Mouse (Mus musculus): ENCODE data around the gene Slco3a1. TPM values are rescaled to one million over a fixed set of nuclear protein-coding genes. Genes with fewer than 3 reads are reported as not detected.

Slco3a1 gene
- polyA plus RNA-seq, 2 experiments = 0.69 to 1.1 TPM

GRCm38 (mm10) chr7:74529183-74529757, 25.3 kb downstream of the Slco3a1 start:
- Histone ChIP-seq H3K4me2 (ENCODE audit: low read depth) (no peak overlapping the region), H3K4me1 (replicated peaks; ENCODE audit: control insufficient read depth in 2 of 2, insufficient read depth in 2 of 2, low read length in 1 of 2) (peaks cover 0 to 4% of the 10 kb centered on the region in 2 experiments; a peak in 2 of 4 replicates), H3K4me3 (ENCODE audit: insufficient read depth in 1 of 2, low read depth in 2 of 2, low read length in 2 of 2) (no peak overlapping the region), H3K9me3 (ENCODE audit: control insufficient read depth, low read length) (no peaks in the 10 kb centered on the region), H3K36me3 (replicated peaks; ENCODE audit: control insufficient read depth, insufficient read depth, low read depth) (no peaks in the 10 kb centered on the region), H3K27me3 (ENCODE audit: control insufficient read depth, insufficient read depth, low read length) (no peaks in the 10 kb centered on the region), H3K9ac (replicated peaks) (no peak overlapping the region), H3K27ac (no peak overlapping the region)
- TF ChIP-seq EP300 (IDR thresholded peaks at IDR 0.05; ENCODE audit: low read depth) = no peak
- DNase-seq (ENCODE audit: low read depth in 3 of 3, low spot score in 3 of 3) = no peak
- 25% methylated on average over 4 of the region's 4 CpGs for WGBS (ENCODE audit: insufficient replicate concordance)
- ATAC-seq (ENCODE audit: insufficient read depth) = no peak

GRCm38 (mm10) chr7:74528182-74528581, 26.4 kb downstream of the Slco3a1 start:
- Histone ChIP-seq H3K9ac (replicated peaks) (no peak overlapping the region), H3K4me1 (replicated peaks; ENCODE audit: control insufficient read depth in 2 of 2, insufficient read depth in 2 of 2, low read length in 1 of 2) (peaks cover 0 to 4% of the 10 kb centered on the region in 2 experiments; a peak in 2 of 4 replicates), H3K27me3 (ENCODE audit: control insufficient read depth, insufficient read depth, low read length) (no peaks in the 10 kb centered on the region), H3K9me3 (ENCODE audit: control insufficient read depth, low read length) (no peaks in the 10 kb centered on the region), H3K36me3 (replicated peaks; ENCODE audit: control insufficient read depth, insufficient read depth, low read depth) (no peaks in the 10 kb centered on the region), H3K4me2 (ENCODE audit: low read depth) (no peak overlapping the region), H3K27ac (no peak overlapping the region), H3K4me3 (ENCODE audit: insufficient read depth in 1 of 2, low read depth in 2 of 2, low read length in 2 of 2) (no peak overlapping the region)
- ATAC-seq (ENCODE audit: insufficient read depth) (no peak), DNase-seq (ENCODE audit: low read depth in 3 of 3, low spot score in 3 of 3) (no peak)
- WGBS (ENCODE audit: insufficient replicate concordance) = 66% methylated on average over 5 of the region's 5 CpGs
- TF ChIP-seq CTCF (IDR thresholded peaks at IDR 0.05; ENCODE audit: low read depth) (no peak), EP300 (IDR thresholded peaks at IDR 0.05; ENCODE audit: low read depth) (no peak)

GRCm38 (mm10) chr7:74527689-74528088, 26.9 kb downstream of the Slco3a1 start:
- H3K27me3 ChIP-seq (ENCODE audit: control insufficient read depth, insufficient read depth, low read length) = no peaks in the 10 kb centered on the region
- H3K36me3 ChIP-seq (replicated peaks; ENCODE audit: control insufficient read depth, insufficient read depth, low read depth) = no peaks in the 10 kb centered on the region
- H3K4me3 ChIP-seq (ENCODE audit: insufficient read depth in 1 of 2, low read depth in 2 of 2, low read length in 2 of 2) = no peak overlapping the region
- H3K4me1 ChIP-seq (replicated peaks; ENCODE audit: control insufficient read depth in 2 of 2, insufficient read depth in 2 of 2, low read length in 1 of 2) = peaks cover 0 to 4% of the 10 kb centered on the region in 2 experiments; a peak in 2 of 4 replicates
- ATAC-seq (ENCODE audit: insufficient read depth) (no peak), DNase-seq (ENCODE audit: low read depth in 3 of 3, low spot score in 3 of 3) (no peak)
- no peaks in the 10 kb centered on the region for H3K9me3 ChIP-seq (ENCODE audit: control insufficient read depth, low read length)
- H3K9ac ChIP-seq (replicated peaks) = no peak overlapping the region
- no peak overlapping the region for H3K4me2 ChIP-seq (ENCODE audit: low read depth)
- no peak overlapping the region for H3K27ac ChIP-seq
- 49% methylated on average over 6 of the region's 6 CpGs for WGBS (ENCODE audit: insufficient replicate concordance)
- TF ChIP-seq CTCF (IDR thresholded peaks at IDR 0.05; ENCODE audit: low read depth) = no peak
- no peak for TF ChIP-seq EP300 (IDR thresholded peaks at IDR 0.05; ENCODE audit: low read depth)

- no peaks in the 10 kb centered on the region for H3K36me3 ChIP-seq (replicated peaks; ENCODE audit: control insufficient read depth, insufficient read depth, low read depth)
- no peaks in the 10 kb centered on the region for H3K9me3 ChIP-seq (ENCODE audit: control insufficient read depth, low read length)
- no peaks in the 10 kb centered on the region for H3K27me3 ChIP-seq (ENCODE audit: control insufficient read depth, insufficient read depth, low read length)
- TF ChIP-seq EP300 (IDR thresholded peaks at IDR 0.05; ENCODE audit: low read depth) (no peak), CTCF (IDR thresholded peaks at IDR 0.05; ENCODE audit: low read depth) (no peak)
- ATAC-seq (ENCODE audit: insufficient read depth) = no peak
- no peak overlapping the region for H3K4me2 ChIP-seq (ENCODE audit: low read depth)
- DNase-seq (ENCODE audit: low read depth in 3 of 3, low spot score in 3 of 3) = no peak
- no peak overlapping the region for H3K27ac ChIP-seq
- H3K4me3 ChIP-seq (ENCODE audit: insufficient read depth in 1 of 2, low read depth in 2 of 2, low read length in 2 of 2) = no peak overlapping the region
- H3K4me1 ChIP-seq (replicated peaks; ENCODE audit: control insufficient read depth in 2 of 2, insufficient read depth in 2 of 2, low read length in 1 of 2) = peaks cover 0 to 4% of the 10 kb centered on the region in 2 experiments; a peak in 2 of 4 replicates
- WGBS (ENCODE audit: insufficient replicate concordance) = 20% methylated on average over 4 of the region's 4 CpGs
- H3K9ac ChIP-seq (replicated peaks) = no peak overlapping the region
These were observed 28.6 kb downstream of the Slco3a1 start for GRCm38 (mm10) chr7:74526030-74526429.

GRCm38 (mm10) chr7:74525586-74525985, 29.0 kb downstream of the Slco3a1 start:
- Histone ChIP-seq H3K9me3 (ENCODE audit: control insufficient read depth, low read length) (no peaks in the 10 kb centered on the region), H3K4me1 (replicated peaks; ENCODE audit: control insufficient read depth in 2 of 2, insufficient read depth in 2 of 2, low read length in 1 of 2) (peaks cover 0 to 4% of the 10 kb centered on the region in 2 experiments; a peak in 2 of 4 replicates), H3K27ac (no peak overlapping the region), H3K36me3 (replicated peaks; ENCODE audit: control insufficient read depth, insufficient read depth, low read depth) (no peaks in the 10 kb centered on the region), H3K27me3 (ENCODE audit: control insufficient read depth, insufficient read depth, low read length) (no peaks in the 10 kb centered on the region), H3K4me3 (ENCODE audit: insufficient read depth in 1 of 2, low read depth in 2 of 2, low read length in 2 of 2) (no peak overlapping the region), H3K4me2 (ENCODE audit: low read depth) (no peak overlapping the region), H3K9ac (replicated peaks) (no peak overlapping the region)
- DNase-seq (ENCODE audit: low read depth in 3 of 3, low spot score in 3 of 3) (no peak), ATAC-seq (ENCODE audit: insufficient read depth) (no peak)
- TF ChIP-seq CTCF (IDR thresholded peaks at IDR 0.05; ENCODE audit: low read depth) (no peak), EP300 (IDR thresholded peaks at IDR 0.05; ENCODE audit: low read depth) (no peak)
- WGBS (ENCODE audit: insufficient replicate concordance) = 7% methylated on average over 2 of the region's 2 CpGs
